Mouse (Mus musculus) liver, embryonic 14.5 days (tissue): ENCODE results near the gene Ccdc162. TPM values are rescaled to one million over a fixed set of nuclear protein-coding genes. Genes with fewer than 3 reads are reported as not detected.

Experiments
- ATAC-seq: fragments of 200-750 bp; cut with Nextera tagmentation; 2 replicates; pipeline ENCODE4 v1.8.0; 2017; ENCODE audit warnings: moderate number of reproducible peaks, mild to moderate bottlenecking, moderate library complexity; ENCODE audit not compliant: insufficient read depth
- DNase-seq, 3 experiments: peaks; one replicate each; pipeline ENCODE4 v3.0.0-alpha.2; 2012 to 2013; ENCODE audit warnings: low read depth in 3 of 3, low spot score in 3 of 3
- H3K27ac ChIP-seq: fragments of 300-500 bp; sonication (generic); 2 replicates; pipeline ENCODE4 v1.5.1; 2014; ENCODE audit warnings: moderate library complexity, mild to moderate bottlenecking, control low read depth, inconsistent platforms
- H3K27me3 ChIP-seq: fragments of 300-500 bp; sonication (generic); 2 replicates; pipeline ENCODE4 v1.6.1; 2014; ENCODE audit warnings: mild to moderate bottlenecking, low read length, moderate library complexity; ENCODE audit not compliant: control insufficient read depth, insufficient read depth
- H3K36me3 ChIP-seq: fragments of 300-500 bp; sonication (generic); replicated peaks from 2 replicates; pipeline ENCODE4 v1.6.1; 2014; ENCODE audit warnings: low read depth; ENCODE audit not compliant: control insufficient read depth, insufficient read depth
- H3K4me1 ChIP-seq, 2 experiments: fragments of 200-500 bp in 1 of 2; fragments of 300-500 bp in 1 of 2; sonication (generic) in 1 of 2; replicated peaks; 2 replicates each; pipeline ENCODE4 v1.6.1; 2012 to 2014; ENCODE audit warnings: antibody characterized with exemption in 1 of 2, inconsistent platforms in 1 of 2, low read length in 1 of 2; ENCODE audit not compliant: control insufficient read depth in 2 of 2, insufficient read depth in 2 of 2
- H3K4me2 ChIP-seq: fragments of 300-500 bp; sonication (generic); 2 replicates; pipeline ENCODE4 v1.6.1; 2014; ENCODE audit warnings: low read depth, mild to moderate bottlenecking, control low read depth, moderate library complexity
- H3K4me3 ChIP-seq, 2 experiments: fragments of 200-500 bp in 1 of 2; fragments of 300-500 bp in 1 of 2; sonication (generic) in 1 of 2; 2 replicates each; pipeline ENCODE4 v1.5.1; 2012 to 2014; ENCODE audit warnings: low read depth in 2 of 2, low read length in 2 of 2, mild to moderate bottlenecking in 2 of 2, control low read depth in 1 of 2, inconsistent platforms in 1 of 2, moderate library complexity in 1 of 2; ENCODE audit not compliant: insufficient read depth in 1 of 2
- H3K9ac ChIP-seq: fragments of 300-500 bp; sonication (generic); replicated peaks from 2 replicates; pipeline ENCODE4 v1.6.1; 2014; ENCODE audit warnings: mild to moderate bottlenecking, control low read depth, moderate library complexity
- H3K9me3 ChIP-seq: fragments of 300-500 bp; sonication (generic); 2 replicates; pipeline ENCODE4 v1.6.1; 2016; ENCODE audit warnings: low read length, mixed read lengths; ENCODE audit not compliant: control insufficient read depth
- CTCF ChIP-seq: IDR thresholded peaks from 2 replicates; pipeline ENCODE4 v1.5.1; 2016; ENCODE audit warnings: antibody characterized with exemption, low read depth, control low read depth
- EP300 ChIP-seq: IDR thresholded peaks from 2 replicates; pipeline ENCODE4 v1.6.1; 2016; ENCODE audit warnings: antibody characterized with exemption, low read depth
- WGBS: fragments of 180-500 bp; shearing (Covaris S2); extraction: QIAGEN DNeasy Blood & Tissue Kit; methylation state at CpG from one replicate; pipeline ENCODE4 v1.1.7; 2014; ENCODE audit not compliant: insufficient replicate concordance; 5-methylcytosine and 5-hydroxymethylcytosine counted together
- polyA plus RNA-seq, 2 experiments: library from polyadenylated mRNA; depleted of rRNA in 1 of 2; stranded (reverse) in 1 of 2; unstranded in 1 of 2; fragments of >200 nt; fragmentation: Nextera tagmentation in 1 of 2; extraction: Ambion mirVana in 1 of 2; gene quantifications; 2 replicates each; pipeline versions ENCODE4 v1.2.1 to v1.2.3; 2012 to 2014

Gene Ccdc162
- polyA plus RNA-seq, 2 experiments: 0.07 to 0.10 TPM

DNA sequence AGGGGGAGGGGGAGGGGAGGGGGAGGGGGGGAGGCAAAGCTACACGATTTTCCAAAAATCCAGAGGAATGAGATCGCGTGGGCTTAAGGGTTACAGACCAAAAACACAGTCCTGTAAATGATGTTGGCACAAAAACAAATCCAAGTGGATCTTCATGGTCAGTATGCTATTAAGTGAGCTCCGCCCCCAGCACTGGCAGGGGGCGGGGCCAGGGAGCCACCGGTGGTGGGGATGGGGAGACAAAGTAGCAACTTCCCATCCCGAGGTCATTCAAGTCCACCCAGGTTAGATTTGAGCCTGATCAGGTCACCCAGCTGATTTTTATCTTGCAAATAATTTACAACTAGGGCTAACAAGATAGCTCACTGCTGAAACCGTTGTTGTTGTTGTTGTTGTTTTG lies 39.0 kb downstream of the Ccdc162 start:
- Histone ChIP-seq H3K27me3 (no peaks in the 10 kb centered on the region), H3K9ac (no peak overlapping the region), H3K9me3 (no peaks in the 10 kb centered on the region), H3K36me3 (no peaks in the 10 kb centered on the region), H3K4me1 (peaks cover 0 to 2% of the 10 kb centered on the region in 2 experiments; a peak in 1 of 4 replicates), H3K4me2 (no peak overlapping the region), H3K27ac (no peak overlapping the region), H3K4me3 (no peak overlapping the region)
- ATAC-seq (no peak), DNase-seq (no peak)
- TF ChIP-seq EP300 (no peak), CTCF (no peak)
- WGBS: 47% methylated on average over 8 of the region's 8 CpGs

DNA sequence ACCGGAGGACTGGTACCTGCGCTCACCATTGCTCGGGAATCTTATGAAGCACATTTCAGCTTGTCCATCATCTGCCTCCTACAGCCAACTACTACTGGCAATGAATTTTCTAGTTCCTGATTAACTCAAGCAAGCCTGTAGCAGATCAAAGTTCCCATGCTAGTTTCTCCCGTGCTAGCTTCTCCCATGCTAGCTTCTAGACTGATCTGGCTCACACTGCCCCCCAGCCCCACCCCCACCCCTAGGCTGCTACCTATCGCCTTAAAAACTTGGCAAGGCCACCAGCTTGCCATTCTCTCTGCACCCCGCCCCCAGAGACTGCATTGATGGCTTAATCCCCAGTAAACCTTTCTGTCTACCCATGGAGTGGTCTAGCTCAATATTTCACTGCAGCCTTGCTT lies 39.8 kb downstream of the Ccdc162 start:
- H3K4me2 ChIP-seq: no peak overlapping the region
- H3K27me3 ChIP-seq: no peaks in the 10 kb centered on the region
- ATAC-seq (no peak), DNase-seq (no peak)
- no peaks in the 10 kb centered on the region for H3K36me3 ChIP-seq
- H3K4me1 ChIP-seq: peaks cover 0 to 2% of the 10 kb centered on the region in 2 experiments; a peak in 1 of 4 replicates
- no peaks in the 10 kb centered on the region for H3K9me3 ChIP-seq
- H3K9ac ChIP-seq: no peak overlapping the region
- H3K4me3 ChIP-seq: no peak overlapping the region
- WGBS: 62% methylated on average over 6 of the region's 6 CpGs
- no peak overlapping the region for H3K27ac ChIP-seq
- TF ChIP-seq CTCF (no peak), EP300 (no peak)

DNA sequence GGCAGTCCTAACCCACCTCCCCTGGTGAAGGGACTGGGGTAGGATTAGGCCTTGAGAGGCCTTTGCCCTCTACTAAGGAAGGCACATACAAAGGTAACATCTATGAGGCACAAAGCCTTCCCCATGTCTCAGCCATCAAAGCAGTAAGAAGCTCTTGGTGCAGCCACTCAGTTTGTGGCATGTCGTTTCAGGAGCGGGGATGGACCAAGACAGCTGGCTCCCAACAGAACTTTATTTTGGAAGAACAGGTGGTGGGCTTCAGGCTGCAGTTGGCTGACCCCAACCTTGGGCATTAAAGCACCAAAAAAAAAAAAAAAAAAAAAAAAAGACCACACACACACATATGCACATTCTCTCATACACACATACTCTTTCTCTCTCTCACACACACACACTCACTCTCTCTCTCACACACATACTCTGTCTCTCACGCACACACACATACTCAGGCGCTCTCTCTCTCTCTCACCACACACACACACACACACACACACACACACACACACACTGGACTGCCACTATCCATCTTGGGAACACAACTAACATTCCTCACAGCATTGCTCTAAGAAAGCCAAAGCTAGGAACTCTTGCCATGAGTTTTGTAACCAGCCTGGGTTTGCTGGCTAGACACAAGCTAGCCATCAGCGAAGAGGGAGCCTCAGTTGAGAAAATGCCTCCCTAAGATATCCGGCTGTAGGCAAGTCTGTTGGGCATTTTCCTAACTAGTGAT lies 40.4 kb downstream of the Ccdc162 start:
- 59% methylated on average over 6 of the region's 6 CpGs for WGBS
- ATAC-seq (no peak), DNase-seq (no peak)
- Histone ChIP-seq H3K9me3 (no peaks in the 10 kb centered on the region), H3K27me3 (no peaks in the 10 kb centered on the region), H3K36me3 (no peaks in the 10 kb centered on the region), H3K9ac (no peak overlapping the region), H3K4me1 (peaks cover 0 to 2% of the 10 kb centered on the region in 2 experiments; a peak in 1 of 4 replicates), H3K27ac (no peak overlapping the region), H3K4me3 (no peak overlapping the region), H3K4me2 (no peak overlapping the region)
- TF ChIP-seq EP300 (no peak), CTCF (no peak)

DNA sequence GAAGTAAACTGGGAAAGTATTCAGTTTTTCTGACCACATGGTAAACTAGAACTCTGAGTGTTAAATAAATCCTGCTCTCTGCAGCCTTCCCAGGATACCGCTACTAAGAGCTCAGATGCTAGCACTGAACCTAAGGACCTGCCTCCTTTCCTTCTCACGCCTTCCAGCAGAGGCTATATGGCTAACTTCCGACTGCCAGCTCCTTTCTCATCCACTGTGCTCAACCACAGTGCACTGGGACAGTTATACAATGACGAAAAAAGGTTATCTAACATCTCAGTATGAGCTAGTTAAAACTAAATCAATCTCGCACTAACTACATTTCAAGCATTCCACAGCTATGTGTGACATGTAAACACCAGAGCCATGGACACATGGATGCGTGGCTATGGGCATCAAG lies 41.2 kb downstream of the Ccdc162 start:
- DNase-seq (no peak), ATAC-seq (no peak)
- H3K9ac ChIP-seq: no peak overlapping the region
- TF ChIP-seq EP300: no peak
- TF ChIP-seq CTCF: no peak
- H3K4me2 ChIP-seq: no peak overlapping the region
- H3K4me1 ChIP-seq: peaks cover 0 to 2% of the 10 kb centered on the region in 2 experiments; a peak in 1 of 4 replicates
- no peaks in the 10 kb centered on the region for H3K36me3 ChIP-seq
- no peaks in the 10 kb centered on the region for H3K27me3 ChIP-seq
- no peak overlapping the region for H3K4me3 ChIP-seq
- no peak overlapping the region for H3K27ac ChIP-seq
- no peaks in the 10 kb centered on the region for H3K9me3 ChIP-seq
- 48% methylated on average over 6 of the region's 6 CpGs for WGBS

DNA sequence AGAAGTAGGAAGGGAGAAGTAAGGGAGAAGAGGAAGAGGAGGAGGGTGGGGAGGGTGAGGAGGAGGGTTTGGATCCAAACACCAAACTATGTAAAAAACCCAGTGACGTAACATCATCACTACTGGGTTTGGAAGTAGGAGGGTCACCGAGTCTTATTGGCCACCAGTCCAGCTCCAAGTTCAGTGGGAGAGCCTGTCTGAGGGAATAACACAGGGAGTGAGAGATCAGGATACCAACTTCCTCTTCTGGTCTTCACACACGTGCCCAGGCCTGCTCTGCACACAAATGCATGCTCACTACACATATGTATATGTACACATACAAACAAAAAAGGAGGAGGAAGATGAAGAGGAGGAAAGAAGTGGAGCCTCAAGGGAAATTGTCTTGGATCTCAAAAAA lies 42.1 kb downstream of the Ccdc162 start:
- H3K4me2 ChIP-seq: no peak overlapping the region
- H3K4me1 ChIP-seq: peaks cover 0 to 2% of the 10 kb centered on the region in 2 experiments; a peak in 1 of 4 replicates
- no peaks in the 10 kb centered on the region for H3K9me3 ChIP-seq
- H3K4me3 ChIP-seq: no peak overlapping the region
- DNase-seq: no peak
- no peak for ATAC-seq
- no peak overlapping the region for H3K9ac ChIP-seq
- 24% methylated on average over 3 of the region's 3 CpGs for WGBS
- H3K27ac ChIP-seq: no peak overlapping the region
- no peak for TF ChIP-seq EP300
- TF ChIP-seq CTCF: no peak
- H3K36me3 ChIP-seq: no peaks in the 10 kb centered on the region
- no peaks in the 10 kb centered on the region for H3K27me3 ChIP-seq
